Mouse (Mus musculus) splenic B cell, adult 2 months (primary cell): ENCODE results near the gene Dctpp1.

Source experiments
- DNase-seq: peaks from one replicate; pipeline ENCODE4 v3.0.0-alpha.2; 2011; ENCODE audit warnings: low read depth, low spot score
- H3K27me3 ChIP-seq: 2 replicates; pipeline ENCODE4 v1.6.1; 2012; ENCODE audit warnings: mild to moderate bottlenecking, low read length, moderate library complexity, mixed read lengths; ENCODE audit not compliant: control insufficient read depth, poor library complexity, insufficient read depth, severe bottlenecking
- H3K36me3 ChIP-seq: 2 replicates; pipeline ENCODE4 v1.6.1; 2012; ENCODE audit warnings: mild to moderate bottlenecking, low read length, moderate library complexity, mixed read lengths; ENCODE audit not compliant: control insufficient read depth, poor library complexity, insufficient read depth, severe bottlenecking

Gene Dctpp1

GRCm38 (mm10) chr7:127213485-127213884 is 47.0 kb downstream of the Dctpp1 start:
- Histone ChIP-seq H3K27me3 (no peaks in the 10 kb centered on the region), H3K36me3 (no peaks in the 10 kb centered on the region; the same call in 1 of the 2 replicates)
- peak; percentile 69 for DNase-seq

GRCm38 (mm10) chr7:127212432-127213250 is 47.9 kb downstream of the Dctpp1 start:
- DNase-seq, result no peak
- H3K36me3 ChIP-seq, result no peaks in the 10 kb centered on the region; the same call in 1 of the 2 replicates
- H3K27me3 ChIP-seq, result no peaks in the 10 kb centered on the region

- peak; percentile 25 for DNase-seq
- H3K36me3 ChIP-seq, result no peaks in the 10 kb centered on the region; the same call in 1 of the 2 replicates
- H3K27me3 ChIP-seq, result no peaks in the 10 kb centered on the region
These were observed 49.3 kb downstream of the Dctpp1 start for GRCm38 (mm10) chr7:127211014-127211745.

GRCm38 (mm10) chr7:127210266-127210665 is 50.2 kb downstream of the Dctpp1 start:
- DNase-seq, result no peak
- Histone ChIP-seq H3K36me3 (no peaks in the 10 kb centered on the region; the same call in 1 of the 2 replicates), H3K27me3 (no peaks in the 10 kb centered on the region)

- no peaks in the 10 kb centered on the region; the same call in 1 of the 2 replicates for H3K36me3 ChIP-seq
- no peak for DNase-seq
- H3K27me3 ChIP-seq, result no peaks in the 10 kb centered on the region
These were observed 50.7 kb downstream of the Dctpp1 start for GRCm38 (mm10) chr7:127209851-127210250.

GRCm38 (mm10) chr7:127208553-127209438 is 51.7 kb downstream of the Dctpp1 start, which contains the start of gene Mylpf:
Mylpf (plus strand) TSS chr7:127208890.
- Histone ChIP-seq H3K27me3 (no peaks in the 10 kb centered on the region), H3K36me3 (no peaks in the 10 kb centered on the region; the same call in 1 of the 2 replicates)
- peak; percentile 99 for DNase-seq

GRCm38 (mm10) chr7:127208295-127208552 is 52.3 kb downstream of the Dctpp1 start, which contains the start of gene Tbc1d10b:
Tbc1d10b (minus strand) TSS chr7:127208468.
- H3K36me3 ChIP-seq, result peaks cover under 1% of the 10 kb centered on the region
- no peaks in the 10 kb centered on the region for H3K27me3 ChIP-seq
- no peak for DNase-seq

GRCm38 (mm10) chr7:127207374-127208294 is 52.9 kb downstream of the Dctpp1 start:
- H3K27me3 ChIP-seq, result no peaks in the 10 kb centered on the region
- H3K36me3 ChIP-seq, result peaks cover 4% of the 10 kb centered on the region
- DNase-seq, result peak; percentile 45
